Mouse (Mus musculus): ENCODE measurements around the gene Pkhd1. TPM values are rescaled to one million over a fixed set of nuclear protein-coding genes. Genes with fewer than 3 reads are reported as not detected.

Gene Pkhd1
- polyA plus RNA-seq, 1 experiment from 2014 or later = not detected

- 58% methylated on average over 3 of the region's 3 CpGs for WGBS
- Histone ChIP-seq H3K4me2 (no peak overlapping the region), H3K27ac (no peak overlapping the region)
Measured at GRCm38 (mm10) chr1:20069733-20070132, 548.1 kb downstream of the Pkhd1 start.

GRCm38 (mm10) chr1:20058245-20058644 is 559.6 kb downstream of the Pkhd1 start:
- H3K4me2 ChIP-seq = no peak overlapping the region
- no peak overlapping the region for H3K9ac ChIP-seq
- no peak overlapping the region for H3K4me3 ChIP-seq
- no peaks in the 10 kb centered on the region for H3K36me3 ChIP-seq
- no peak for ATAC-seq (ENCODE audit: insufficient number of reproducible peaks, insufficient read depth, low FRiP score, low TSS enrichment, low read depth)
- H3K9me3 ChIP-seq = no peaks in the 10 kb centered on the region
- no peaks in the 10 kb centered on the region for H3K27me3 ChIP-seq
- no peak overlapping the region for H3K27ac ChIP-seq
- WGBS = 55% methylated on average over 3 of the region's 3 CpGs
- H3K4me1 ChIP-seq = no peaks in the 10 kb centered on the region

More at GRCm38 (mm10) chr1:20069733-20070132, 548.1 kb downstream of the Pkhd1 start:
- H3K36me3 ChIP-seq = no peaks in the 10 kb centered on the region
- no peaks in the 10 kb centered on the region for H3K27me3 ChIP-seq
- no peaks in the 10 kb centered on the region for H3K4me1 ChIP-seq
- H3K9ac ChIP-seq = no peak overlapping the region
- H3K9me3 ChIP-seq = no peaks in the 10 kb centered on the region
- no peak overlapping the region for H3K4me3 ChIP-seq
- ATAC-seq (ENCODE audit: insufficient number of reproducible peaks, insufficient read depth, low FRiP score, low TSS enrichment, low read depth) = 0 out of 2 replicates have a peak, but pooled peaks have one; percentile 56

GRCm38 (mm10) chr1:20039389-20039788 is 578.5 kb downstream of the Pkhd1 start:
- no peaks in the 10 kb centered on the region for H3K36me3 ChIP-seq
- H3K4me3 ChIP-seq = no peak overlapping the region
- no peak overlapping the region for H3K4me2 ChIP-seq
- no peaks in the 10 kb centered on the region for H3K4me1 ChIP-seq
- no peaks in the 10 kb centered on the region for H3K27me3 ChIP-seq
- WGBS = 59% methylated on average over 3 of the region's 3 CpGs
- H3K9ac ChIP-seq = no peak overlapping the region
- H3K27ac ChIP-seq = no peak overlapping the region
- ATAC-seq (ENCODE audit: insufficient number of reproducible peaks, insufficient read depth, low FRiP score, low TSS enrichment, low read depth) = no peak
- H3K9me3 ChIP-seq = no peaks in the 10 kb centered on the region

DNA sequence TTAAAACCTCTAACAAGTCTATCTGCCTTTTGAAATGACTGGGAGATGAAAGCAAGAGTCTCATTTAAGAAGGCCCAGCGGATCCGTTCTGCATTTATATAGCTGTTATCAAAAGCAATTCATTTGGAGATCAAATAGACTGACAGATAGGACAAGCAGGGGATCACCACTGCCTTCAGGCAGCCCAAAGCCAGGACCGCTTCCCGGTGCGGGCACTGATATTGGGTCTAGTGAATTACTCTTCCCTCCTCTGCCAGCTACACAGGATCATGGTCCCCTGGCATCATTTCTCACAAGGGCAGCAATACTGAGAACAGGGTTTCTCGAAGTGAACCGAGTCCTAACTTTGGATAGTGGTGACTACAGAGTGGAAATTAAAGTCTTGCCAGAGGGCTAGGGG is 582.6 kb downstream of the Pkhd1 start:
- no peak for ATAC-seq (ENCODE audit: insufficient number of reproducible peaks, insufficient read depth, low FRiP score, low TSS enrichment, low read depth)
- WGBS = 87% methylated on average over 7 of the region's 7 CpGs
- Histone ChIP-seq H3K36me3 (no peaks in the 10 kb centered on the region), H3K9ac (no peak overlapping the region), H3K27ac (no peak overlapping the region), H3K4me2 (no peak overlapping the region), H3K4me1 (no peaks in the 10 kb centered on the region), H3K4me3 (no peak overlapping the region), H3K9me3 (no peaks in the 10 kb centered on the region), H3K27me3 (no peaks in the 10 kb centered on the region)

GRCm38 (mm10) chr1:20018198-20018925 is 599.5 kb downstream of the Pkhd1 start:
- Histone ChIP-seq H3K27ac (no peak overlapping the region), H3K36me3 (no peaks in the 10 kb centered on the region), H3K4me1 (peaks cover 3% of the 10 kb centered on the region; the same call in 1 of the 2 replicates), H3K9ac (no peak overlapping the region), H3K4me2 (no peak overlapping the region), H3K27me3 (no peaks in the 10 kb centered on the region), H3K9me3 (no peaks in the 10 kb centered on the region), H3K4me3 (no peak overlapping the region)
- WGBS = 45% methylated on average over 8 of the region's 8 CpGs
- ATAC-seq (ENCODE audit: insufficient number of reproducible peaks, insufficient read depth, low FRiP score, low TSS enrichment, low read depth) = no peak

DNA sequence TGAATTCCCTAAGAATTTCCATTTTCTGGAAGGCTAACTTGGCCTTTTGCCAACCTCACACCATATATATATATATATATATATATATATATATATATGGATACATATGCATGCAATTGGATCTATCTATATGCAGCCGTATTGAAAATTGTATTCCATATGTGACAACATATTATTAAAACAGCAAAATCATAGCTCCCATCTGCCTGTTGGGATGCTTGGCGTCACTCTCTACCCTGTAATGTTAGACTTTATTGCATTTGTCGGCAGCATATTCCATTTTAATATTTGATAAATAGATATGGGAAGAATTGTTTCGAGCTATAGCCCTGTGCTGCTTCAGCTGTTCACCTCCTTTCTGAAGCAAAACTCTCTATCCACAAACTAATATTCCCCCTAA is 600.2 kb downstream of the Pkhd1 start:
- Histone ChIP-seq H3K4me2 (no peak overlapping the region), H3K27me3 (no peaks in the 10 kb centered on the region), H3K36me3 (no peaks in the 10 kb centered on the region), H3K4me3 (no peak overlapping the region), H3K4me1 (peaks cover 3% of the 10 kb centered on the region; the same call in 1 of the 2 replicates), H3K9ac (no peak overlapping the region), H3K9me3 (no peaks in the 10 kb centered on the region), H3K27ac (no peak overlapping the region)
- no peak for ATAC-seq (ENCODE audit: insufficient number of reproducible peaks, insufficient read depth, low FRiP score, low TSS enrichment, low read depth)
- 67% methylated on average over 4 of the region's 4 CpGs for WGBS

Other genes starting within 250 kb of the Pkhd1 start
- gene Il17a, start 112.8 kb upstream of the Pkhd1 start, polyA plus RNA-seq (2015; fragmentation: Nextera tagmentation; extraction: Ambion mirVana) = not detected in 2 replicates
- not detected in 2 replicates for gene Il17f, start 172.6 kb upstream of the Pkhd1 start, polyA plus RNA-seq (2015; fragmentation: Nextera tagmentation; extraction: Ambion mirVana)
- 127 and 138 TPM in 2 replicates for gene Mcm3, start 202.2 kb upstream of the Pkhd1 start, polyA plus RNA-seq (2015; fragmentation: Nextera tagmentation; extraction: Ambion mirVana)

All from embryonic facial prominence, embryonic 13.5 days (tissue).